9 mouse cellular contexts compared by ENCODE assay signal in the genomic region with DNA sequence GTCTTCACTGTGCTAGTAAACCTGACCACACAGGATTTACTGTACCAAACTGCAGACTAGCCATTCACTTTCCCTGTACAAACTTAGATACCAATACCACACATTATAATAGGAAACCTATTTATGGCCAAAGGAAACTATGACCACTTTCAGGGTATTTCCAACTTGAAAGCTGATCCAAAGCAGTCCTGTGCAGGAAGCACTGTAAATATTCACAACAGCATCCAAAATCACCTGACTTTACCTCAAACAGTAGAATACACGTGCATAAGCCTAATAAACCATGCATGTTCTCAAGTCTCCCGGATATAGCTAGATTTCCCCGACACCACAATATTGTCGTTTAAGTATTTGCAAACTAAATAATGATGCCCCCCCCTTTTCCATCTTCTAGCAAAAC. TPM values are rescaled to one million over a fixed set of nuclear protein-coding genes. Genes with fewer than 3 reads are reported as not detected.
DNase-seq lines count a peak whose midpoint lies in the region; ATAC-seq and TF ChIP-seq lines count a peak whose summit lies in the region.
"Had no signal": no experiment of that assay in that cellular context is flagged by ENCODE, and none has a peak within 500 bp of the region (broad histone marks: within the 10 kb centered on the region; RNA-seq: fewer than 3 reads in every experiment).

No protein-coding gene starts in this region.

- peaks cover 2% of the 10 kb centered on the region for H3K36me3 ChIP-seq in neural tube, embryonic 11.5 days (ENCODE audit: control insufficient read depth, insufficient read depth, low read length)
- peaks cover 45% of the 10 kb centered on the region for H3K36me3 ChIP-seq in limb, embryonic 14.5 days (ENCODE audit: control insufficient read depth, insufficient read depth, low read length)
- H3K36me3 ChIP-seq in stomach, embryonic 15.5 days, result peaks cover 10% of the 10 kb centered on the region

- no peak overlapping the region for H3K27ac ChIP-seq in neural tube, embryonic 11.5 days (ENCODE audit: low read depth, low read length)
- peak overlapping the region; percentile 1; the same call in 1 of the 2 replicates for H3K27ac ChIP-seq in embryonic fibroblast, embryonic 13.5 days (ENCODE audit: insufficient read depth, low read length)
- 0 out of 2 replicates have a peak overlapping the region, but pooled peaks have one; percentile 68 for H3K27ac ChIP-seq in limb, embryonic 14.5 days (replicated peaks; ENCODE audit: low read depth, low read length)
- H3K27ac ChIP-seq in stomach, embryonic 15.5 days, result peak overlapping the region; percentile 79; the same call in 1 of the 2 replicates

- H3K9me3 ChIP-seq in neural tube, embryonic 11.5 days (ENCODE audit: control insufficient read depth, low read length), result no peaks in the 10 kb centered on the region
- no peaks in the 10 kb centered on the region for H3K9me3 ChIP-seq in limb, embryonic 14.5 days (ENCODE audit: control insufficient read depth, low read length)
- no peaks in the 10 kb centered on the region for H3K9me3 ChIP-seq in stomach, embryonic 15.5 days

- TF ChIP-seq POLR2A in embryonic fibroblast, embryonic 13.5 days (IDR thresholded peaks at IDR 0.05; ENCODE audit: low read depth, low read length), result no peak
- no peak for TF ChIP-seq POLR2A in limb, embryonic 14.5 days (IDR thresholded peaks at IDR 0.05; ENCODE audit: borderline replicate concordance, extremely low read depth, insufficient read depth, insufficient read length)

- H3K27me3 ChIP-seq in neural tube, embryonic 11.5 days (ENCODE audit: control insufficient read depth, insufficient read depth, low read length), result no peaks in the 10 kb centered on the region
- no peaks in the 10 kb centered on the region for H3K27me3 ChIP-seq in limb, embryonic 14.5 days (ENCODE audit: control insufficient read depth, insufficient read depth, low read length)
- H3K27me3 ChIP-seq in stomach, embryonic 15.5 days (replicated peaks), result no peaks in the 10 kb centered on the region

- peak overlapping the region; percentile 92 for H3K4me2 ChIP-seq in neural tube, embryonic 11.5 days (ENCODE audit: low read depth)
- H3K4me2 ChIP-seq in limb, embryonic 14.5 days (replicated peaks; ENCODE audit: low read depth, low read length, severe bottlenecking), result peak overlapping the region; percentile 93
- peak overlapping the region; percentile 63 for H3K4me2 ChIP-seq in stomach, embryonic 15.5 days

- no peak for ATAC-seq in neural tube, embryonic 11.5 days (ENCODE audit: insufficient read depth, low FRiP score, low TSS enrichment)
- ATAC-seq in limb, embryonic 14.5 days (ENCODE audit: low FRiP score, low read depth), result no peak
- no peak for ATAC-seq in stomach, embryonic 15.5 days (ENCODE audit: insufficient read depth, low FRiP score, low read depth)

- no peak for TF ChIP-seq CTCF in embryonic fibroblast, embryonic 13.5 days (IDR thresholded peaks at IDR 0.05; ENCODE audit: borderline replicate concordance, insufficient read depth, low read length)

- H3K4me3 ChIP-seq in neural tube, embryonic 11.5 days (ENCODE audit: low read depth, low read length), result peak overlapping the region; percentile 68
- peak overlapping the region; percentile 92 for H3K4me3 ChIP-seq in embryonic fibroblast, embryonic 13.5 days (ENCODE audit: insufficient read depth, low read length)
- peak overlapping the region; percentile 88 for H3K4me3 ChIP-seq in limb, embryonic 14.5 days (replicated peaks; ENCODE audit: low read length)
- H3K4me3 ChIP-seq in stomach, embryonic 15.5 days (replicated peaks), result peak overlapping the region; percentile 97

- H3K9ac ChIP-seq in neural tube, embryonic 11.5 days (ENCODE audit: low read length), result peak overlapping the region; percentile 73
- H3K9ac ChIP-seq in limb, embryonic 14.5 days (ENCODE audit: low read depth, low read length, severe bottlenecking), result peak overlapping the region; percentile 94
- peak overlapping the region; percentile 96 for H3K9ac ChIP-seq in stomach, embryonic 15.5 days

- peaks cover 9% of the 10 kb centered on the region for H3K4me1 ChIP-seq in neural tube, embryonic 11.5 days (ENCODE audit: control insufficient read depth, insufficient read depth, low read length)
- H3K4me1 ChIP-seq in embryonic fibroblast, embryonic 13.5 days (ENCODE audit: control insufficient read depth, insufficient read depth, low read length), result peaks cover 4% of the 10 kb centered on the region
- H3K4me1 ChIP-seq in limb, embryonic 14.5 days (ENCODE audit: control insufficient read depth, insufficient read depth, low read length), result peaks cover 16% of the 10 kb centered on the region; the same call in 1 of the 2 replicates
- peaks cover 22% of the 10 kb centered on the region for H3K4me1 ChIP-seq in stomach, embryonic 15.5 days

- no peak for DNase-seq in neural tube, embryonic 11.5 days (ENCODE audit: low spot score)
- no peak for DNase-seq in neural tube, embryonic 10.5 days (ENCODE audit: extremely low spot score, low spot score)
- no peak for DNase-seq in limb, embryonic 14.5 days (ENCODE audit: low spot score)
- DNase-seq in kidney, adult 18-20 months, result no peak
- no peak for DNase-seq in adipocyte (ENCODE audit: low spot score)
- DNase-seq in left cerebral cortex, adult 8-10 months (ENCODE audit: low spot score in 2 of 2), result no peak
- DNase-seq: retina, postnatal 1 day had no signal

- under 1% methylated on average over 4 of the region's 4 CpGs for WGBS in neural tube, embryonic 11.5 days
- under 1% methylated on average over 4 of the region's 4 CpGs for WGBS in limb, embryonic 14.5 days
- WGBS in stomach, embryonic 15.5 days, result 0% methylated on average over 4 of the region's 4 CpGs

RNA-seq across cellular contexts. Expression of gene Rps12, which starts 1.0 kb away (rescaled TPM):
- polyA plus RNA-seq in neural tube, embryonic 11.5 days (2014; fragmentation: Nextera tagmentation; extraction: Ambion mirVana), result 115 and 133 TPM in 2 replicates
- polyA plus RNA-seq in embryonic fibroblast, embryonic 13.5 days (2011; ENCODE audit: insufficient read length, low read depth, missing spikeins), result 255 and 381 TPM in 2 replicates
- polyA plus RNA-seq in limb, embryonic 14.5 days (2012; rRNA removed), result 5,532 and 5,668 TPM in 2 replicates
- 252 and 266 TPM in 2 replicates for polyA plus RNA-seq in limb, embryonic 14.5 days (2014; fragmentation: Nextera tagmentation; extraction: Ambion mirVana)
- 150 and 170 TPM in 2 replicates for polyA plus RNA-seq in stomach, embryonic 15.5 days (2015; fragmentation: Nextera tagmentation; extraction: Ambion mirVana)
- total RNA-seq in left cerebral cortex, adult 8-10 months (2022), result 100 to 1,000 TPM; 157 to 280 (median 225) TPM

RNA-seq across cellular contexts. Expression of gene Slc18b1, which starts 10.7 kb away (rescaled TPM):
- polyA plus RNA-seq in neural tube, embryonic 11.5 days (2014; fragmentation: Nextera tagmentation; extraction: Ambion mirVana), result 15.8 and 16.0 TPM in 2 replicates
- polyA plus RNA-seq in embryonic fibroblast, embryonic 13.5 days (2011; ENCODE audit: insufficient read length, low read depth, missing spikeins), result 19.9 and 28.8 TPM in 2 replicates
- 23.8 and 27.8 TPM in 2 replicates for polyA plus RNA-seq in limb, embryonic 14.5 days (2012; rRNA removed)
- 16.1 and 22.4 TPM in 2 replicates for polyA plus RNA-seq in limb, embryonic 14.5 days (2014; fragmentation: Nextera tagmentation; extraction: Ambion mirVana)
- polyA plus RNA-seq in stomach, embryonic 15.5 days (2015; fragmentation: Nextera tagmentation; extraction: Ambion mirVana), result 14.8 and 19.8 TPM in 2 replicates
- 10 to 100 TPM; 24.2 to 37.6 (median 28.5) TPM for total RNA-seq in left cerebral cortex, adult 8-10 months (2022)
